Mouse (Mus musculus): ENCODE data around the gene Cdhr4.

The Cdhr4 gene

GRCm38 (mm10) chr9:108010385-108010784 lies 18.1 kb downstream of the Cdhr4 start:
- peak; percentile 24 for DNase-seq (ENCODE audit: low read depth, low spot score)

DNA sequence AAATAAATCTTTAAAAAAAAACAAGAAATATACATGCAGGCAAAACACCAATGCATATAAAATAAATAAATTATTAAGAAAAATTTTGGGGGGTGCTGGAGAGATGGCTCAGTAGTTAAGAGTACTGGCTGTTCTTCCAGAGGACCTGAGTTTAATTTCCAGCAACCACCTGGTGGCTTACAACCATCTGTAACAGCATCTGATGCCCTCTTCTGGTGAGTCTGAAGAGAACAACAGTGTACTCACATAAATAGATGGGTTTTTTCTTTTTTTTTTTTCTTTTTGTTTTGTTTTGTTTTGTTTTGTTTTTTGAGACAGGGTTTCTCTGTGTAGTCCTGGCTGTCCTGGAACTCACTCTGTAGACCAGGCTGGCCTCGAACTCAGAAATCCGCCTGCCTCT lies 21.3 kb downstream of the Cdhr4 start:
- peak; percentile 50 for DNase-seq (ENCODE audit: low read depth, low spot score)

GRCm38 (mm10) chr9:108017127-108017526 lies 24.8 kb downstream of the Cdhr4 start:
- no peak for DNase-seq (ENCODE audit: low read depth, low spot score)

- no peak for DNase-seq (ENCODE audit: low read depth, low spot score)
Measured at GRCm38 (mm10) chr9:108020741-108021140, 28.4 kb downstream of the Cdhr4 start.

GRCm38 (mm10) chr9:108023216-108023615 lies 30.9 kb downstream of the Cdhr4 start:
- DNase-seq (ENCODE audit: low read depth, low spot score): no peak

DNA sequence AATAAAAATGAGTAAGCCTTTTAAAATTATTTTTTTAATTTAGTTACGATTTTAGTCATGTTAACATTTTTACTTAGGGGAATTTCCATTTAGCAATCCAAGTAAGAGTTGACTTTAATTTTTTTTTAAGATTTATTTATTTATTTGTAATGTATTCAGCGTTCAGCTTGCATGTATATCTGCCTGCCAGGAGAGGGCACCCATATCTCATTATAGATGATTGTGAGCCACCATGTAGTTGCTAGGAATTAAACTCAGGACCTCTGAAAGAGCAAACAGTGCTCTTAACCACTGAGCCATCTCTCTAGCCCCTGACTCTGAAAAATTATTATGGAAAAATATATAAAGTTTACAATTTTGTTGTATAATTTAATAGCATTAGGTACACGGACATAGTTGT lies 34.3 kb downstream of the Cdhr4 start:
- DNase-seq (ENCODE audit: low read depth, low spot score): no peak

DNA sequence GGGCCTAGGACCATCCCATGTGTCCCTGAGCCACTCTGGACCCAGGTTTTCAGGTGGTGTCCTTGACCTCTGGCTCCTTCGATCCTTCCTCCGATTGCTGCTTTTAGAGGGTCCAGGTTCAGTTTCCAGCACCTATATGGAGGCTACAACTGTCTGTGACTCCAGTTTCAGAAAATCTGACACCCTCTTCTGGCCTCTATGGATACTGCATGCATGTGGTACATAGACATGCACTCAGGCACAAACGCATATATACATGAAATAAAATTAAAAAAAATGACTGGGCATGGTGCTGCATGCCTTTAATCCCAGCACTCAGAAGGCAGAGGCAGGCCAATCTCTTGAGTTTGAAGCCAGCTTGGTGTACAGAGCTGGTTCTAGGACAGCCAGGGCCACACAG lies 35.6 kb downstream of the Cdhr4 start:
- peak; percentile 36 for DNase-seq (ENCODE audit: low read depth, low spot score)

DNA sequence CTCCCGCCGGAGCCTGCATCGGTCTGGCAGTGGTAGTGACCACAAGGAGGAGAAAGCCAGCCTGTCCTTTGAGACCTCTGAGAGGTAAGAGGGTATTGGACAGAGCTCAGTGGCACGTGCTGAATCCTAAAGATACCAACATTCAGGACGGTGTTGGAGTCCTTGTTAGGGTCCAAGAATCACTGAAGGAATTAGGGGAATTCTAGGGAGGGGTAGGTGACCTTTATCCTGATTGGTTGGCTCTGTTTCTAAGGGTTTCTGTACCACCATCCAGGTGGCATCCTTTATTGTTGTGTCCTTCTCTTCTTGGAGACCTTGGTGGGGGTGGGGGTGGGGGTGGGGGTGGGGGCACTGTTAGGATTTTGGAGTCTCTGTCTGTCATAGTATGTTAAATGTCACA lies 39.8 kb downstream of the Cdhr4 start:
- DNase-seq (ENCODE audit: low read depth, low spot score): peak; percentile 53

DNA sequence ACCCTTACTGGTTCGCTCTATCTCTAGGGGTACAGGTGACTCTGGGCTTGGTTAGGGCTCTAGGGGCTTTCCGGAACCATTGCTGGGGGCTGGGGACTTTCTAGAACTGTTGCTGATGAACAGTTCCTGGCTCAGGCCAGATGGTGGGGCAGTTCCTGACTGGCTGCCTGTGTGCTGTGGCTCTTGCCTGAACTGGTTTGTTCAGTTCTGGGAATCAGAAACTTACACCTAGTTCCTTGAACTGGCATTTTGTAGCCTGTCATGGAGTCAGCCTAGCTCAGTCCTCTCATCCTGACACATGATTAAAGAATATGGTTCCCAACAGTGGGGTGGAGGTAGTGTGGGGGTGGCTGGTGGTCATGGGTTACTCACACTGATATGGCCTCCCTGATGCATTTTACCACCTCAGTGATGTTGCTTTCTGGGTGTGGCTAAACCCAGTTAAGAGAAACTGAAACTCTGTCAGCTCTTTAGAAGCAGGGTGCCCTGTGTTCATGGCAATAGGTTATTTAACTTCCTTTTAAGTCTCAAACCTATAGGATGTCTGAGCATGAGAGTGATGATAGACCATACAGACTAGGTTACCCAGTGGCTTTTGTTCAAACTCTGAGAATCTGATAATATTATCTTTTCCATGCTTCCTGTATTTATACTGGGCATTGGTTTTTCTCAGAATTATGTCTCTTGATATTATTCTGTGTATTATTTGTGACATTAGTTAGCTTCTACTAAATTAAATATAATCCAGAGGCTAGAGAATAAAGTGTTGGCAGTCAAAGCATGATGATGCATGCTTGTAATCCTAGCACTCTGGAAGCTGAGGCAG lies 43.2 kb downstream of the Cdhr4 start:
- DNase-seq (ENCODE audit: low read depth, low spot score): peak; percentile 51

GRCm38 (mm10) chr9:108044751-108045492 lies 52.6 kb downstream of the Cdhr4 start:
- DNase-seq (ENCODE audit: low read depth, low spot score): peak; percentile 46

GRCm38 (mm10) chr9:108046582-108046981 lies 54.3 kb downstream of the Cdhr4 start:
- DNase-seq (ENCODE audit: low read depth, low spot score): no peak

- no peak for DNase-seq (ENCODE audit: low read depth, low spot score)
Measured at GRCm38 (mm10) chr9:108047601-108048565, 55.6 kb downstream of the Cdhr4 start.

DNA sequence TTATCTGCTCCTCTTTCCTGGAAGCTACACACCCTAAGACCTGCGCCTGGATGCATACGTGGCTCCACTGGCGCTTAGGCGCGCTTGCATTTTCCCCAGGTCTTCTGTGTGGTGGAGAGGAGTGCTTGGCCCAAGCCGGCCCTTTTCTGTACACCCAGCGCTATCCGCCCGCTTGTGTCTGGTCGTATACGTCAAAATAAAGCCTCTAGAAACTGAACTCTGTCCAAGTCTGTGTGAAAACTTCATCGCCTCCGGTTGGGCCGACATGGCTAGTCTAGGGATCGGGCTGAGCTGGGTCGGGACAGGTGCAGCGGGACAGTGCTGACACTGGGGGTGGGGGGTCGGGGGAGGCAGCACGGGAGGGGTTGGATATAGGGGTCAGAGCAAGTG lies 56.3 kb downstream of the Cdhr4 start:
- no peak for DNase-seq (ENCODE audit: low read depth, low spot score)

DNA sequence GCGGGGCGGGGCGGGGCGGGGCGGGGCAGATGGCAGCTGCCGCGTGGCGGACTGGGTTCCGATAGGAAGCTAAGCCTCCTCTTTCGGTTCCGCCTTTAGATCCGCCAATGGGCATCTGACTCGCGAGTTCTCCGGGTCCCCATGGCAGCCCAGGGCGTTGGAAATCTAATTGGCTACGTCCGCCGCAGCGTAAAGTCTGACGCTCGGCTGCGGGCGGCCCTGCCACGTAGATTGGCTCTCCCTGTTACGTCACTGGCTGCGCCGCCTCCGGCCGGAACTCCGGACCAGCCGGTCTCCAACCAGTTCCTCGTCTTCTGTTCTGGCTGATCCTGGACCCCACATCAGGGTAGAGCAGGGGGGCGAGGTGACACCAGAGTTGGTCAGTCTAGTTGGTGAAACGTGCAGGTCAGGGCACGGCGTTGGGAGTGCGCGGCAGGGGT lies 56.7 kb downstream of the Cdhr4 start, which contains the start of gene Gmppb:
Gene Gmppb, plus strand, starts transcription at position 227 of the 440 bp plus-strand sequence.
- DNase-seq (ENCODE audit: low read depth, low spot score): peak; percentile 99
